Mouse (Mus musculus) adrenal gland, postnatal 25 days (tissue): ENCODE data around the gene Ikzf2. TPM values are rescaled to one million over a fixed set of nuclear protein-coding genes. Genes with fewer than 3 reads are reported as not detected.

ENCODE experiments used
- DNase-seq: peaks from one replicate; pipeline ENCODE4 v3.0.0; 2021; ENCODE audit warnings: mixed read lengths
- long read RNA-seq: library from polyadenylated mRNA; stranded (forward); transcript quantifications from one replicate; pipeline ENCODE4 v2.0.0, GENCODE M21; 2021
- total RNA-seq: library from RNA; stranded (reverse); gene quantifications from 2 replicates; pipeline ENCODE4 v1.2.3, GENCODE M21; 2021

Ikzf2 gene
- 11.0 and 15.7 TPM in 2 replicates for total RNA-seq
- long read RNA-seq: 0 reads

DNA sequence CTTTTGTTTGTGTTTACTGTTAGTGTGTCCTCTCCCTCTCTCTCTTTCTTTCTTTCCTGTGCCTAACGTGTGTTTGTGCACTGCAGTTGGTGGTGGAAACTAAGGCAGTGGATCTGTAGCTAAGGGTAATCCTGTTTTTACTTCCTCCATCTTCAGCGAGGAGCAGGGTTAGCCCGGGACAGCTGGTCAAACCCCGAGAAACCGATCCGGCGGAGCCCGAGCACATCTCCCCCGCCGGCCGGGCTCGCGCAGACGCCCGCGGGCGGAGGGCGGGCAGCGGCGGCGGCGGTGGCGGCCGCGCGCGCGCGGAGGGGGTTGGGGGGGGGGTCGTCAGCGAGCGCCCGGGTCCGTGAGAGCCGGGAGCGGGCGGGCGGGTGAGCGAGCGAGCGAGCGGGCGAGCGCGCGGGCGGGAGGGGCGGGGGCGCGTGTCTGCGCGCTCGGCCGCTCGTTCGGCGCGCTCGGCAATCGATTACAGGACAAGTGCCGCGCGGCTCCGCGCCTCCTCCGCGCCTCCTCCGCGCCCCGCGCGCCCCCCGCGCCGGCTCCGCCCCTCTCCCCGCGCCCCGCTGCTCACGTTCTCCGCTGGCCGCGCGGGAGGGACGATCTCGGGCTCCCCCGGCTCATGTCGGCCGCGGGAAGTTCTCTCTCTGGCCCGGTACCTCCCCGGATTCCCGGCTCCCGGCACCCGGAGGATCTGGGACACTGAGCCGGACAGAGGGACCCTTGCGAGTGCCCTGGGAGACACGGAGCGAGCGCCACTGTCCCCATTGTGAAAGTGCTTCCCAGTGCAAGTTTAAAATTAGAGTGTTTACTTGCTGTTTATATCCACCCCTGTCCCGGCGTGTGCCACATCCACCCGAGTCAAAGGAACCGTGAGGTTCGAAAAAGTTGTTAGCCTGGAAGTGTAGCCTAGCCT lies at the start of gene Ikzf2:
Ikzf2 (minus strand) TSS at position 170 of the 916 bp plus-strand sequence.
- peak; percentile 82 for DNase-seq

DNA sequence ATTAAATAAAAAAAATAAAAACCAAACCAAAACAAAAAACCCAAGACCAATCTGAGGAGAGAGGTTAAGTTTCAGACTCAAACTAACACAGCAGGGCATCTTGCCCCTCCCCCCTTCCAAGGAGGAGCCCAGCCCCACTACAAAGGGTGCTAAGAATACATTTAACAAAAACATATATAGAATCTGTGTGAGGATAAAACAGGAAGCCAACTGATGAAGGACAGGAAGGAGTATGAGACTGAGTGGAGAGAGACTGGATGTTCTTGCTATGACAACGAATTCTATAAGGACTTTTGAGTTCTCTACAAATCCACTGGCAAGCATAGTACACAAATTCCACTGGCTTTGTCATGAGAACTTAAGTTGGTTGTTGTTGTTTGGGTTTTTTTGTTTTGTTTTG lies 42.7 kb upstream of the Ikzf2 start:
- no peak for DNase-seq

DNA sequence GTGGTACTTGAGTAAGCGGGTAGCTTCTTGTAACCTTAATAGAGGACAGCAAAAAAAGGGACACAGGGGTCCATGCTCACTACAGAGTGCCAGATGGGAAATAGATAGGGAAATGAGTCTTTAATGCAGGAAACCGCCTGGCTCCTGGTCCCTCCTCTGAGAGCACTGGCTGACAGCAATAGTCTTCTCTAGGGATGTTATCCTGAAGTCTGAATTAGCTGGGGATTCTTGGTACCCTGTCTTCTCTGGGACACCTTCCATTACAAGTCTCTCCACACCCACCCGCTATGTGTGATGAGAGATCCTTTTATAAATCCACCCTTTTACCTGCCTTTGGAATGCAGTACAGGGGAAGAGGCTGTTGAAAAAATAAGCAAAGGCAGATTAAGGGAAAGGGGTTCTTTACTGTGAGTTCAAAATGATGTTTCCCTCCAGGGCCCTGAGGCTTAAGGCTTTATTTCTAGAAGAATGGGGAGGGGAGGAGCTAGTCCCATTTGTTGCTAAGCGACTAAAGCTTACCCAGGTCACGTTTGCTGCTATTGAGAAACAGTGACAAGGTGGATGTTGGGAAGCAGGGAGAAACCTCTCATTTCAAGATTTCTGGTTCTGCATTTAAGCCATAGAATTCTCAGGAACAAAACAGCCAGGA lies 42.1 kb upstream of the Ikzf2 start:
- no peak for DNase-seq

DNA sequence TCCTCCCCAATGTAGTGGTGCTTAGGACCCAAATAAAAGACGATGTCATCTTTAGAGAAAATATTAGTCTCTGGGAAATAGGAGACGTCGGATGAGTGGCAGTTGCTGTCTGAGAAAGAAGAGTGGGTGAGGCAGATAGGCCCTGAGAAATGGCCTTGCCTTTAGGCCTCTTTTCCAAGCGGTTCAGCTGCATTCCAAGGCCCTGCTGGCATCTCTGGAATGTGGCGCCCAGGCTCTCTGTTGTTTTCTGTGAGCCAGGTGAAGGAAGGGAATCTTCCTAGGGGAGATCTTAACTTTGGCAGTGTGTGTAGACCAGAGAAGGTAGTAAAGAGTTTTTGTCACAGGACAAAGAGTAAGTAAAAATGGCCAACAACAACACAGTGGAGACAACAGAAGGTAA lies 40.9 kb upstream of the Ikzf2 start:
- DNase-seq: no peak

DNA sequence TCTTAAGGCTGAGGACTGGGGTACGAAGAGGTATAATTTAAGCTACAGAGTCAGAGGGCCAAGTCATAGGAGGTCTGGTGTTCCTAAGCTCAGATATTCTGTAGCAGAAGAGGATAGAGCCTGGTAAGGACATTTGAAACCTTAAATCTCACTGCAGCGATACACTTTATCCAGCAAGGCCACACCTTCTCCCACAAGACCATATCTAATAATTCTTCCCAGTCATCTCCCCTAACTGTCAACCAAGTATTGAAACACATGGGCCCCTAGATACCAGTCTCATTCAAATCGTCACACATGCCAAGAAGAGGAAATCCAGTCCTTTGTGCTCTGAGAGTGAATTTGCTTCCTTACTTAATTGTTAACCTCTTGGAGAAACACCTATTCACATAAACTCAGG lies 30.1 kb upstream of the Ikzf2 start:
- DNase-seq: no peak

DNA sequence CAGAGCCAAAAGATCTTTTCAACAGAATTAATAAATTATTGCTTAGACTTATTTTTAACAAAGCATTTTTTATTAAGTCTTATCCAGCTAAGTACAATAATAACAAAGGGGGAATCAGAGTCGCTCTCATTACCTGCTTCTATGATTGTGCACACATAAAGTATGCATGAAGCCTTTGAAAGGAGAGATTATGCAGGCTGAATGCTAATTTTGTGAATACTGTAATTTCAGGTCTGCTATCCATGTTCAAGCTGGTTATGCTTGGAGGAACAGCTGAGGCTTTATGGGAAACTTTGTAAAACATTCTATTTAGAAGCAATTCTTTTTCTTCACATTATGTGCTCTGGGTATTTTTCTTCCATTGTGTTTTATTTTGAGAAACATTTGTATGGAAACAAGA lies 21.5 kb upstream of the Ikzf2 start:
- no peak for DNase-seq

DNA sequence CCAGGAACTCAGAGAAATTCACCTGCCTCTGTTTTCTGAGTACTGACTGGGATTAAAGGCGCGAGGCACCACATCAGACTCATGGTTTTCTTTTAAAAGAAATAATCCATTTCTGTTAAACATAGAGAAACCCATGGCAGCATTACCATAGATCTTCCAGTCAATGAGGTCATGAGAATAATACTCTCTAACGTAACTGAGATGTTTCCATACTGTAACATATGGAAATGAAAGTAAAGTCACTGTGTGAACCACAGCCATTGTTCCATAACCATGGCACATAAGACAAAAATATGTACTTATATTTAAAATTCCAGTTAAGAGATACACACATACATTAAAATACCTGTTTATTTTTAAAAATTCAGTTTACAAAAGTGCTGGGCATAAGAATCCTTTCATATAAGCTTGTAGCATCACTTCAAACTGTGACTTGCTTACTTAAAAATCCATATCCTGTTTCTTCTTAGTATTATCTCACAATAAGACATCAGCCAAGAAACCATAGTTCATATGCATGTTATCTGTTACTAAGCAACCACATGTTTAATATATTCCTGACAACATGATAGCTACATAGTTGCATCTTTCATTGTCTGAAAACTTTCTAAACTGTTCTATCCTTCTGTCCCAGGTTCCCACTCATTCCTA lies 16.6 kb upstream of the Ikzf2 start:
- DNase-seq: no peak

DNA sequence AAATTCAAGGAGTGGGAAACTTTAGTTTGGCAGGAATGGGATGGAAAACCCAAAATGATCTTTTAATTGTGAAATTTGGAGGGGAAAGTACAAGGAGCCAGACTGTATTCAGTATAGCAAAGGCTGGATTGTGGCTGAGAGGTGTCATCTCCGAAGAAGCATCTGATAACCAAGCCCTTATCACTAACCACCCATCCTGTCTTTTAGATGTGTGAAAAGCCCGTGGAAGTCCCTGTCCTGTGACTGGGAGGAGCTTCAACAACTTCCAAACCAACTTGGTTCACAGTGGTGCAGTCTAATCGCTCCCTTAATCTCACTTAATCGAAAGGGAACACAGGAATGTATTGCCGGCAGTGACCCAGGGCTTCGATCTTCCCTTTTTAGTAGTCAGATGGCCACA lies 4.9 kb upstream of the Ikzf2 start:
- DNase-seq: no peak

DNA sequence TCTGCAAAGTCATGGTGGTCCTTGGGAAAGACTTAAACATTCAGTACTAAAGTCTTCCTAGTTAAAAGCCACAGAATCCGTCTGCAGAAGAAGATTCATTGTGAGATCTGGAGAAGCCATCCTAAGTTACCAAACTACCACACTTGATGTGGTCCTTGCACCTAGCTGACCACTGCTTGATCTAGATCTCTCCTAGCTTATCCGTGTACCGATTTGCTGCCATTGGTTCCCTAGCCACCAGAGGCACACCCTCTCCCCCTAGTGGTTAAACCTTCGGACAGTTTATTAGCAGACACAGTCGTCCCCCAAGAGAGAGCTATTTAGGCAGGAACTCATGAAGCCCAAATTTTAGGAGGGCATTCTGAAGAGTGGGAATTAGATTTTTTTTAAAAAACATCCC lies 1.9 kb upstream of the Ikzf2 start:
- DNase-seq: peak; percentile 46

DNA sequence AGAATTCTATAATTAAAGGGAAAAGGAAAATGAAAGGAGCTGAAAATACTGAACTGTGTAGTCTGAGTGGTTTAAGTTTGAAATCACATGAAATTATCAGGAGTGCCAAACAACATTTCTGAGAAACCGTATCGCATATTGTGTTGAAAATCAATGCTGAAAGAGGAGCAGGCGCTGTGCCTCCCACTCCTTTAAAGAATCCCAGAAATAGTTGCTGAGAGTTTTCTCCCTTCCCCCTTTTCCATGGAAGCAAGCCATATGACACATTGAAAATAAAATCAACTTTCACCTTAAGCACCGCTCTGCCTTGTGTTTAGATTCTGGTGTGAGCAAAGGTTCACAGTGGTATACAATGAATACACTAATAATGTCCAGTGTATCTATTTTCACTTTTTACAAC lies 1.1 kb upstream of the Ikzf2 start:
- DNase-seq: no peak

DNA sequence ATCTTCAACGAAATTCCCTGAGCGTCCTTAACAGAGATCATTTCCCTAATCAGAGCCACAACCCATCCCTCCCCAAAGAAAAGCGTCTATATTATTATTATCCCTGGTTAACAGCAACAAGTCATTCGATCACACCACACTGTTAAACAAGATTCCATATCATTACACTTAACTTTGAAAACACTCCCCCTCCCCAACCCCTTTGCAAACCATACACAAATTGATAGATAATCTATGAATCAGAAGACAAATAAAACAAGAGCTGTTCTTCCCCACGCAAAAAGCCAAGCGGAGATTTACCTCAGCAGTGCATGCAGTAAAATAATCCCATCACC lies 337 bp downstream of the Ikzf2 start:
- no peak for DNase-seq

DNA sequence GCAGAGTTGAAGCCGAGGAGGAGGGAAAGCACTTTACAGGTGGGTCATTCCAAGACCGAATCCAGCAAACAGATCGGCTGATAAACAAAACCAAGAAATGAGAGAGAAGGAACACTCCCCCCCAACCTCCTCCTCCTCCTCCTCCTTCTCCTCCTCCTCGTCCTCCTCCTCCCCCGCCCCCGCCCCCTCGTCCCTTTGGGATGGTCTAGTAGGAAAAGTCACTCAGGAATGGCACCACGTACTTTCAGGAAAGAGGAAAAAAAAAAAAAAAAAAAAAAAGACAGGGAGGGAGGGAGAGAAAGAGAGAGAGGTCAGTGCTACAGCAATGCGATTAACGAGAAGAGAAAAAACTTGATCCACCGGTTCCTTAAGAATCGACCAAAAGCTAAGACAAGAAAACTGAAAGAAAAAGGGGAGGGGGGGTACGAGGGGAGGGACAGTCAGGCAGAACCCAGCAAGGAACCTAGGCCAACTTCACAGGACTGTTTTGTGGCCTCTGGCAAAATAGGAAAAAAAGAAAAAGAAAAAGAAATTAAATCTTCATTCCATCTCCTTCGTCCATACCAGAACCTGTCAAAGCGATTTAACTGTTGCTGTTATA lies 1.1 kb downstream of the Ikzf2 start:
- no peak for DNase-seq

DNA sequence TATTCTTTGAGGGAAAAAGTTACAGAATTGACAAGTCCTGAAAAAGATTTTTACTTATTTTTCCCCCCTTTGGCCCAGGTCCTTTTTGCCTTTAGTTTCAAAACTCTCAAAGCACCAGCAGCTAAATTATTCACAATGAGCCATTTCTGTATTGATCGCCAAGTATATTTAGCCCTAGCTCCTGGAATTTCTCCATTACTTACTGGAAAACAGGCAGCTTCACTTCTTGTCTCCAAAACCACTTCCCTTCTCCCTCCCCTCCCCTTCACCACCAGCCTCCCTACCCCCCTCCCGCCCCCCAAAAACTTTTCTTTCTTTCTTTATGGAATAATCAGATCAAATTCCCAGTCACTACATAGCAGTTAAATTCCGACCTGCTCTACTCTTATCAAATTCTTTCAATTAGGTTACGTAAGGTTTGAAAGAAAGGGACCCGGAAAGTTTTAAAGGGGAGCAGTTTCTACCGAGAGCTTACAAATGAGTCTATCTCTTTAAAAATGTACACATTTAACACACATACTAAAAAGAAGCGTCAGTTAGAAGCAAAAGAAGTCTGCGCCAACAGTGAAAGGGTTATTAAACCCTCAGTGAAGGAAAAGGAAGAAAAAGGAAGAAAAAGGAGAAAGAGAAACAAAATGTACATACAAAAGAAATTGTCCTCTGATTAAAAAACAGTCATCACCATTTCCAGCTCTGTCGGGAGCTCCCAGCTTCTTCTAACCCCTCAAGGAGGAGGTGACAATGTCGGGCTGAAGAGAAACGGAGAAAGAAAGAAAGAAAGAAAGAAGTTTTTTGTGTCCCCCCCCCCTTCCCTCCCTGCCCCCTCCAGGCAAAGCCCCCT lies 1.8 kb downstream of the Ikzf2 start:
- no peak for DNase-seq

DNA sequence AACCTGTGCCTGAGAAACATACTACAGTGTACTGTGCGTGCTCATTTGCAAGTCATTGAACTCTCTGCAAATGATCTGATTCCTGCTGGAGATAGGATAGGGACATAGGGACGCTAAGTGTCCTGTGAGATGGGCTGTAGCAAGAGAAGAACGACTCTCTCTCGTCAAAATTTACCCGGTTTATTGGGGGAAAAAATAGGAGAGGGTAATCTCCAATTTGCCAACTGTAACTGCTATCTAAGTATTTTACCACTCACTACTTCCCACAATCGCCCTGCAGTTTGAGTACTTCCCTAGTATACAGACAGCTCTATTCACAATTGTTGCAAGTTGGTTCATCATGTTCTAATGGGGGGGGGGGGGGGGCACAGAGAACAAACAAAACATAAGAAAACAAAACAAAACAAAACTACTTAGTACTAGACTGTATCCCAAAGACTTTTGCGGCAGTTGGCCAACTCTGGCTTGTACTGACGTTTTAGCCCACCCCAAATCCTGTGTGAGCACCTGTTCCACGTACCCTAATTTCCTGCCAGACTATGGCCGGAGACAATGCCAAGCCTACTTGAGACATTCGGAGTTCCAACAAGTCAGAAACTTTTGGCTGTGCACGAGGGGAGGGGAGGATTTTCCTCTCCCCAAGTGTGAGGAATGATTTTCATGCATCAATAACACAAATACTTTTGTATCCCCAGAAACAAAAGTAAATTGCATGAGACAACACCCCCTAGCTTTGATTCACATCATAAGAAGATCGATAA lies 2.6 kb downstream of the Ikzf2 start:
- no peak for DNase-seq

DNA sequence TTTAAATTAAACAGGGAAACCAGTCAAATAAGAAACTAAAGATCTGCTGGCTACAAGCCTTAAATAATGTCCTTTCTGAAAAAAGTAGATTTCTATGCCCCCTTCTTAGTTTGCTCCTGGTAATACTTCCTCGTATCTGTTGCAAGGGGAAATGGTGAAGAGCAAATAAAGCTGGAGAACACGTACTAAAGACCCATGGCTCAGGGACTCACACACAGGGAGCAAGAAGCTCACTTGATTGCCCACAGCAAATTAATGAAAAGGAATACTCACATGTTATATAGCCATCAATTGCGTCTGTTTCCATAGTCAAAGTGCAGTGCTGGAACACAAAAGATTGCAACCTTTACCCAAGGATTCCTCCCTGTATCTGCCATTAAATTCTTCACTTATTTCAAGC lies 3.2 kb downstream of the Ikzf2 start:
- no peak for DNase-seq

DNA sequence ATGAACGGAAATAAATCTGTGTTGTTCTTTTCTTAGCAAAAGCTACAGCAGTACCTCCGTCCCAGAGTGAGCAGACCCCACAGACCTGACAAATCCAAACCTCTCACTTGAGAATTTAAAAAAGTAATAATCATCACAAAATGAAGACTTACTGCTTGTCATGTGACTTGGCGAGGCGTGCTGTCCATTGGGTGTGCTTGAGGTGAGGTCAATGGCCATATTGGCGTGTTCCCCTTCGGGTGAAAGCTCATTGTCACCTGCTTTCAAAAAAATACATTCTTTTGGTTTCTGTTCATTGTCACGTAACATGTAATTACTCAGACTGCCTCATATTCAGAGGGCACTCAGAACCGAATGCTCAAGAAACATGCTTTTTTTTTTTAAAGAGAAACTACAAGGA lies 4.0 kb downstream of the Ikzf2 start:
- DNase-seq: no peak

DNA sequence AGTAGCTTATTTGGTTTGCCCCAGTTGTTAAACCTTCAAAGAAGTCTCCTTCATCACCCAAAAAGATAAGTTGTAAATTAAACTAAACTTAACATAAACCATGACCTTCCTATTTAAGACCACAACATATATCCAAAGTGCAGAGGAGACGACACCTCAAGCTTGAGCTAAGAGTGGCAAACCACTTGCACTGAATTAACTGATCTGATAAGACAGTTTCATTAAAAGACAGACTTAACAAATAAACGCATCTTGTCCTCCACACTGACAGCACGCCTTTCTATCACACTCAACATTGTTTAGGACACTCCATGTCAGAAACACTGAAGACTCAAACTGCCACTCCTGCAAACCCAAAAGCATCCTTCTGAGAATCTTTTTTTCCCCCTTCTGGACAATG lies 4.8 kb downstream of the Ikzf2 start:
- DNase-seq: no peak

DNA sequence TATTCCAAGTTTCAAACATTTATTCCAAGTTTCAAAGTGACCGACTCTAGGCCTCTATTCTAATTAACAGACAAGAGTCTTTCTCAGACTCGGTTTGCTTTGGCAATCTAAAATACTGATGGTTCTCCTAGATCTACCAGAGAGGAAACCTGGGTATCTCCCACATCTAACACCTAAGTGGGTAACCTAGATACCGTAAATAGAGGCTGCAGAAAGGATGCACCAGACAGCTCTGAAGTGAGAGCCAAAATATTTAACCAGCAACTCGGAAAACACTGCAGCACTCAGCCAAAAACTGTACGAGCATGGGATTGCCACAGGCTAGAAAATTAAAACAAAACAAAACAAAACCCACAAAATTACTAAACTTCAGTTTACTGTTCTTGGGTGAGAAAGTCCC lies 6.0 kb downstream of the Ikzf2 start:
- no peak for DNase-seq

DNA sequence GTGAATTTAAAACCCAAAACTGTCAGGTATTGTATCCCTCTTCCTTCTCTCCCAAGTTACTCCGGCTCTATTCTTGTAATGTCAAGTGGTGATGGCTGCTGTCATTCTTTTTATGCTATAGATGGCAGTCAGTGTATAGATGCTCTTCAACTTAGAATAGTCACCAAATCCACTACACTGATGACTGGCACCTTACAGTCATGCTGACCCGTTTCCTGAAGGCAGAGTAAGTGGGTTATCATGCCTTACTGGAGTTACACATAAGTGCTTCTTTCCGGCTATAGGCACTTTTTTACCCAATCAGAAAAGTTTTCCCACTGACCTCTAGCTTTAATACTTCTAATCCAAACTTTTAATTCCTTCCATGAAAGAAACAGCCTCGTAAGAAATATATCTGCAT lies 6.5 kb downstream of the Ikzf2 start:
- no peak for DNase-seq

DNA sequence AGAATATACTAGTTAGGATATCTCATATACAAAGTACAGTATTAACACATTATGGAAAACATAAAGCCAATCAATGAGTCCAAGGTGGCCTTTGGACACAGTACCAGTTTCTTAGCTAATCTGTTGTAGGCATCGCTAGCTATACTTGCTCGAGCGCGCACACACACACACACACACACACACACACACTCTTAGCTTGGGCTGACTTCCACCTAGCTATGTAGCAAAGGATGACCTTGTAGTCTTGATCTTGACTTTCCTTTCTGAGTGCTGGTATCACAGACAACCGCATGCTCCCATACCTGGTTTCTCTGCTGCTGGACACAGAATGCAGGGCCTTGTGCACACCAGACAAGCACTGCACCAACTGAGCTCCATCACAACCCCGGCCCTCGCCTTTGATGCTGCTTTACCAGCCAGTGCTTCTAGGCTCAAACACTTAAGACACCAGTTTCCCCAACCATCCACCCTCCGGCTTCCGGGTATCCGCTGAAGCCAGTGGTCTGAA lies 17.1 kb downstream of the Ikzf2 start:
- no peak for DNase-seq

DNA sequence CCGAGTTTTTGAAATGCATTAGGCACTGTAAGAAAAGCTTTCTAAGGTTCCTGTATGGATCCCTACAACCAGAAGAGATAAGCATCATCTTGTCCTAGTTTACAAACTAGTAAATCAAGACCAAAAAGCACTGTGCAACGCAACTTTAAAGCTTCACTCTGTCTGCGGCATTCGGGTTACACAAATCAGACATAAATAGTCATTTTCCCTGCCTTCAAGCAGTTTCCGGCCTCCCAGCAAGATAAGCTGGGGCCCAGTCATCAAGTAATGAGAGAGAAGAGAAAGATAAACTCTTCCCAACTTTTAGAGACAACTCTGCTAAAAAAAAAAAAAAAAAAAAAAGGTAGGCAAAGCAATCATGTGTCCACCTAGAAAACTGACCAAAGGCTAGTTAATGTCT lies 19.6 kb downstream of the Ikzf2 start:
- no peak for DNase-seq
